Mouse (Mus musculus): Measurements from ENCODE around the gene Slfn8. TPM values are rescaled to one million over a fixed set of nuclear protein-coding genes. Genes with fewer than 3 reads are reported as not detected.

Gene Slfn8
- under 1 TPM; 0.08 to 0.13 TPM for total RNA-seq (2021)
- long read RNA-seq, experiment 1: 0 reads
- long read RNA-seq, experiment 2: 0 reads

GRCm38 (mm10) chr11:83020621-83021020, at the start of gene Slfn8:
Slfn8 (minus strand) TSS chr11:83020810.
- intact Hi-C loops (cut with DNase I): no loop called here
- TF ChIP-seq CTCF (IDR thresholded peaks at IDR 0.05): no peak
- H3K4me3 ChIP-seq: peak within 1 kb of the TSS; percentile 55

DNA sequence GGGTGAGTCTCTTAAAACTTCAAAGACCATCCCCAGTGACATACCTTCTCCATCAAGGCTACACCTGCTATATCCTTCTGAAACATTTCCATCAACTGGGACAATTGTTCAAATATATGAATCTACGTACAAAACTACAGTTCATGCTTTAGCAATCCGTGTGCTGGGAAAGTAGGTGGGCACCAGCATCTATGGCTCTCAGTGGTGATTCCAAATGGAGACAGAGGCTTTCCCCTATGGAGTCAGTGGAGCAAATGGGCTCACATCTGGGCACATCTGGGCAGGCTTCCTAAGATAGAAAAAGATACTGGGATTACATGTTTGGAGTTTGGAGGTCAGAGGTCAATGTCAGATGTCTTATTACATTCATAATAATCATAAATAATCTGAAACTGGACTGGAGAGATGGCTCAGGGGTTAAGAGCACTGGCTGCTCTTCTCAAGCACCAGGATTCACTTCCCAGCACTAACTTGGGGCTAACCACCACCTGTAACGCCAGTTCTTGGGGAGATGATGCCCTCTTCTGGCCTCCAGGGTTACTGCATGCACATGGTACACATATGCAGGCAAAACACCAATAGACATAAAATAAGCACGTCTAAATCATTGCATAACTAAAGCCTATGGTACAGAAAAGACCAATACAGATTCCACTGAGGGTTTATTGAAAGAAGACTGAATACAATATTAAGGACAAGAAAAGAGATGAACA, 47.5 kb upstream of the Slfn8 start:
- no peak overlapping the region for H3K4me3 ChIP-seq
- peak; percentile 5; the same call in 1 of the 2 replicates for TF ChIP-seq CTCF (IDR thresholded peaks at IDR 0.05)
- no peak for DNase-seq
- H3K27ac ChIP-seq: no peak overlapping the region
- intact Hi-C loops (cut with DNase I): no loop called here

More at GRCm38 (mm10) chr11:83020621-83021020, at the start of gene Slfn8:
- peak within 1 kb of the TSS; percentile 66 for H3K27ac ChIP-seq
- DNase-seq: peak; percentile 56

DNA sequence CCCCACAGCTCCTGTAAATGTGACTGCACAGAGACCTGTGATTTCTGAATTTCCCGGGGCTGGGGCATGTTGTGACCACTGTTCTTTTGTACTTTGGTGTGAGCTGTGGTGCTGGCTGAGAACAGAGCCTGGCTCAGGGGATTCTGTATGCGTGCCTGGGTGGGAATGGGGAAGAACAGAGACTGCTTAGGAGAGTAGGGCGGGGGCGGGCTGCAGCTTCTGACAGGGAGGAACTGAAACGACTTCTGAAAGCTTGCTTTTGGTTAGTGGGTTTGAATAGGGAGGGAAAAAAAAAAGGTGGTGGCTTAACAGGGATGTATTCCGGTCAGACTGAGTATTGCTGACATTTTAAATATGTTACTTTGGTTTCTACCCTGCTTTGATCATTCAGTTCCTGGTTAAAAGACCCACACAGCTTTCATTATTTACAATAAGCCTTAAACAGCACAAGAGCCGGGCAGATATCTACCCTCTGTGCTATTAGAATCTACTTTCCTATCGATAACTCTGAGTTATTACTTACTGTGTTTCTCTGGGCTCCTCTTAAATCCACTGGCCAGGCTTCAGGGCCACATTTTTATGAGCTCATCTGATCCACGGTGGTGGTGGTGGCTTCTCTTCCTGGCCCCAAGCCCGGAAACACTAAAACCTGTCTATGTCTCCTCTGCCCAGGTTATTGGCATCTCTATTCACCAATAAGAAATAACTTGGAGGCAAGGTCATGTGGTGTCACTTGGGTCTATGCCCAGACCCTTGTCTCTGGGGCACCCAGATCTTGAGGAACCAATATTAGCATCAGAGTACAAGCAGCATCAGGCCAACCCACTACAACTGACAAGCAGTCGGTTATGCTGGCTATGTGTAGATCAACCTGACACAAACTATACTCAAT, 46.3 kb upstream of the Slfn8 start:
- DNase-seq: peak; percentile 44
- intact Hi-C loops (cut with DNase I): no loop called here
- peak overlapping the region; percentile 46 for H3K27ac ChIP-seq
- H3K4me3 ChIP-seq: peak overlapping the region; percentile 53
- no peak for TF ChIP-seq CTCF (IDR thresholded peaks at IDR 0.05)

DNA sequence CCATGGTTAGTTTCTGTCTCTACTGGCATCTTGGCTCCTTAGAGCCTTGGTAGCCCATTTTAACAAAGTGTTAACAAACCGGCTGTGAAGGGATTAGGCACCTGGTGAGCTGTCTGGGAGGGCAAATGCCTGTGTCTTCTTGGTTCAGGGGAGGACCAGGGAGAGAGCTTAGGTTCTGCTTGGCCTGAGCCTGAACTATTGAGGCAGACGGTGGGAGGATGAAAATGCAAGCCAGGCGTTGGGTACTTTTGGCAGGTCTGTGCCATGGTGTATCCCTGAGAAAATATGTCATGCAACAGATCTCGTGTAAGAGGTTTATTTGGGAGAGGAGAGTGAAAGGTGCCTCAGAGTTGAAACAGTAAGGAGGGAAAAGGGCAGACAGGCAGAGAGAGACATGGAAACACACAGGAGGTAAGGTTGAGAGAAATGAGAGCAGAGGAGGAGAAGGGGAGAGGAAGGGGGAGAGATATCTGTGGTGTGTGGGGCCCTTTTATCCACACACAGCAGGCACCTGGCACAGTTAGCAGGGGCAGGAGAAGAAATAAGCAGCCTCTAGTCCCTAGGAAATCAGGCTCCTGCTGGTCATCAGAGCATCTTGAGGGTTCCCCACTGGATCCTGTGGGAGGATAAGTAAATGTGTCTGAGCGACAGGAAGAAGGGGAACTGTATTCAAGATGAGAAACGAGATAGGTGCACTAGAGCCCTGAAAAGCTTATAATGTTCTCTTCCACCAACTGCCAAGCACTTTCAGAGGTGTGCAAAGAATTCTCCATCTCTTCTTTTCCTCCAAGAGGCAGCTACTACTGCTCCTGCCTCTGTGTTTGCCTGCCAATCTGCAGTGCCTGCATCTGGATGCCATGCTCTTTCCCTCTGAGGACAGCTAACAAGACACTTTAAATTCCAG, 45.1 kb upstream of the Slfn8 start:
- peak overlapping the region; percentile 53 for H3K4me3 ChIP-seq
- peak overlapping the region; percentile 51 for H3K27ac ChIP-seq
- no peak for DNase-seq
- TF ChIP-seq CTCF (IDR thresholded peaks at IDR 0.05): no peak
- intact Hi-C loops (cut with DNase I): no loop called here

DNA sequence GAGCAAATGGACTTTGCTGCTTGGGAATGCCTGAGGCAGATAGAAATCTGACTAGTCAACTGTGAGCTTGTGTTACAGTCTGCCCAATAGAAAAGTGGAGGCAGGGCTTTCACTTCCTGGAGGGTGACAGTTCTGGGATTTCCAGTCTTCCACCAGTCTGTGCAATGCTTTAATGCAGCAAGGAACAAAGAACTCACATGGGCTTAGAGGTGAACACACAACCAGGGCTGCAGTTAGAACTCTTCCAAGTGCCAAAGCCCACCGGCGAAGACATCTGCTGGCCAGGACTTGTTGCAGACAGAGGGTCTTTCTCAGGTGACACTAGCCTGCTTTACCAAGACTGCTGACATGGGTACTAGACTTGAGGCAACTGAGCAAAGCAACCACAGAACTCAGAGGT, 44.3 kb upstream of the Slfn8 start, which contains the start of gene Slfn2:
TSS of gene Slfn2 (plus strand) at position 167 of the 400 bp plus-strand sequence.
- no peak for TF ChIP-seq CTCF (IDR thresholded peaks at IDR 0.05)
- Histone ChIP-seq H3K27ac (peak within 1 kb of the TSS; percentile 51), H3K4me3 (peak within 1 kb of the TSS; percentile 53)
- intact Hi-C loops (cut with DNase I): no loop called here
- no peak for DNase-seq

GRCm38 (mm10) chr11:83063941-83064349, 43.3 kb upstream of the Slfn8 start:
- H3K4me3 ChIP-seq: no peak overlapping the region
- intact Hi-C loops (cut with DNase I): no loop called here
- DNase-seq: no peak
- TF ChIP-seq CTCF (IDR thresholded peaks at IDR 0.05): no peak
- no peak overlapping the region for H3K27ac ChIP-seq

DNA sequence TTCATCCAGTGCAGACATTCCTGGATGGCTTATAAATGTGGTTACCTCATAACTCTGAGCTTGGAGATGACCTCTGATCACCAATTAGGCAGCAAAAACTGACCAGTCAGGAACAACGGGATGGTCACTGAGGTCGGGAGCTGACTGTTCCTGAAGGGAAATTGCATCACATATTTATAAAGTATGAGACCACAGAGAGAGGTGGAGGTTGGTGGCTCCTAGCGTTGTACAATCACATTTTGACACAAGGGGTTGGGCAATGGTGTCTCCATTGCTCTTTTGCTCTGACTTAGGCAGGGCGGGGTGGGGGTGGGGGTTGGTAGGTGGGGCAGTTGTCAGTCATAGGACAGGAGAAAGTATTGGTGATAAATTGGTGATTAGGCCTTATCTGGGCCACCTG, 42.5 kb upstream of the Slfn8 start:
- no peak for TF ChIP-seq CTCF (IDR thresholded peaks at IDR 0.05)
- no peak for DNase-seq
- H3K4me3 ChIP-seq: no peak overlapping the region
- intact Hi-C loops (cut with DNase I): no loop called here
- H3K27ac ChIP-seq: no peak overlapping the region

DNA sequence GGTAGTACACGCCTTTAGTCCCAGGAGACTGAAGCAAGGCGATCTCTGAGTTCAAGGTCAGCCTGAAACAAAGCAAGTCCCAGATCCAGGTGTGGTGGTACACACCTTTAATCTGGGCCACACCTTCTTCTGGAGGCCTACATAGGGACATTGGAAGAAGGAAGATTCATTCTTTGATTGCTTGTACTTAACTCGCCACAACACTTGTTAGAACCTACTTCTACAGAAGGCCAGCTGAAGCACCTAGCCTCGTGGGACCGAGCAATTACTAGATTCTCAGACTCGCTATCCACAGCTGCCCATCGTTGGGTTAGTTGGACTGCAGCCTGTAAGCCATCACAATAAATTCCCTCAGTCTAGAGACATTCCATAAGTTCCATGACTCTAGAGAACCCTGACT, 41.2 kb upstream of the Slfn8 start:
- no peak for DNase-seq
- TF ChIP-seq CTCF (IDR thresholded peaks at IDR 0.05): no peak
- no peak overlapping the region for H3K27ac ChIP-seq
- intact Hi-C loops (cut with DNase I): no loop called here
- no peak overlapping the region for H3K4me3 ChIP-seq

- TF ChIP-seq CTCF (IDR thresholded peaks at IDR 0.05): no peak
- DNase-seq: no peak
- intact Hi-C loops (cut with DNase I): no loop called here
- H3K27ac ChIP-seq: no peak overlapping the region
- no peak overlapping the region for H3K4me3 ChIP-seq
Observed at GRCm38 (mm10) chr11:83060412-83061020, 39.9 kb upstream of the Slfn8 start.

DNA sequence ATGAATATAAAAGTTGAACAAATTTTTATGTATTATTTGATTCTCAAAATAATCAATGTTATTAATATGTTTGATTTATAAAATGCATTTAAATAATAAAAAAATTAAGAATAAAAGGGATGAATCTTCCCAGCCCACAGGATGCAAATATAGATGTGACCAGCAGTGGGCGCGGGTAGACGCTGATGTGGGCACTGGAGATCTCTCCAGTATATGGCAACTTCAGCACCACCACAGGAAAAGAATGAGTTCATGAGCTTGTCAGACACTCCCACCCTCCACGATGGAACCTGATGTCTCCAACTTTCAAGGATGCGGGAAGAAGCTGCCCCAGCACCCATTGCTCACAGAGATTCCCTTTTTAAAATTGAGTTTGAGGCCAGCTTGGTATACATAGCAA, 37.3 kb upstream of the Slfn8 start:
- intact Hi-C loops (cut with DNase I): loop anchor here (10.0 kb wide), 1 partner anchor 367 kb away; the partner anchor contains the start of gene Gas2l2
- DNase-seq: peak; percentile 49
- Histone ChIP-seq H3K4me3 (no peak overlapping the region), H3K27ac (no peak overlapping the region)
- peak; percentile 81 for TF ChIP-seq CTCF (IDR thresholded peaks at IDR 0.05)

DNA sequence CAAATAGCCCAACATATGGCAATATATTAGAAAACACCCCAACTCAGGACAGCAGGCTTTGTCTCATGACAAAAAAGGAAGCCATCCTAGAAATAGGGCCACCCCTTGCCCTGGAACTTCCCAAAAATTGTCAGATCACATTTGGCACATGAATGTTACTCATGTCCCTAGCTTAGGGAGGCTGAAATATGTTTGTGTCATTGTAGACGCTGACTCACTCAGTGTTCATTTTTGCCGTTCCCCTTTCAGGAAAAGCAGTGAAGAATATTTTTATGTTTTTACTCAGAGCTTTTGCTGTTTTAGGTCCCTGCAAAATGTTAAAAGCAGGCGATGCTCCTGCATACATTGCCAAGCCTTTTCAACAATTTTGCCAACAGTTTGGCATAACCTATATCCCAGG, 25.0 kb upstream of the Slfn8 start:
- Histone ChIP-seq H3K27ac (no peak overlapping the region), H3K4me3 (no peak overlapping the region)
- DNase-seq: no peak
- intact Hi-C loops (cut with DNase I): no loop called here
- no peak for TF ChIP-seq CTCF (IDR thresholded peaks at IDR 0.05)

DNA sequence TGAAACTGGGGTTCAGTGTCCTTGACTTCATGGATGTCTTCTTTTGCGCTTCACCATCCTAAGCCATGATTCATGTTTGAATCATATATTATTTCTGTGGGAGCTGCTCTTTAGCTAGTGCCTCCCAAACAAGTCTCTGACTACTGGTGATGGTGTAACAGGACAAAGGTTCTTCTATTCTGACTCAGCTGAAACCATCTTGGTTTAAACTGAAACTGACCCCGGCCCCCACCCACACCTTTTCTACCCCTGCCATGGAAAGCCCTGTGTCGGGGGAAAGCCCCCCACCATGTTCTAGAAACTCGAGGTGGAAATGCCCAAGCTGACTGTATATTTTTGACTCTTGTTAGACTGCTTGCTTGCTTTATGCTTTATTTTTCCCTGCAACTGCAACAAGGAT, 23.3 kb upstream of the Slfn8 start:
- intact Hi-C loops (cut with DNase I): no loop called here
- Histone ChIP-seq H3K27ac (no peak overlapping the region), H3K4me3 (no peak overlapping the region)
- no peak for TF ChIP-seq CTCF (IDR thresholded peaks at IDR 0.05)
- no peak for DNase-seq
